Mouse (Mus musculus) bone marrow, adult 2 months (tissue): Measurements from ENCODE around the gene Mxi1.

Source experiments
- CTCF ChIP-seq: fragments of 200-500 bp; IDR thresholded peaks from 2 replicates; pipeline ENCODE4 v1.5.1; 2011; ENCODE audit warnings: low read length, control low read depth; ENCODE audit not compliant: control insufficient read depth, insufficient read depth
- POLR2A ChIP-seq: fragments of 200-500 bp; IDR thresholded peaks from 2 replicates; pipeline ENCODE4 v1.6.1; 2011; ENCODE audit warnings: low read depth, mild to moderate bottlenecking, control low read depth, low read length, borderline replicate concordance; ENCODE audit not compliant: control insufficient read depth

GRCm38 (mm10) chr19:53313684-53314443 is 3.5 kb downstream of the Mxi1 start:
- TF ChIP-seq CTCF (no peak; the same call in 1 of the 2 replicates), POLR2A (no peak; the same call in 1 of the 2 replicates)
